In genomic region chr14:37276728-37277695, GRCm38 (mm10) we compare ENCODE assay signal across 8 mouse cellular contexts.
DNase-seq lines count a peak whose midpoint lies in the region; ATAC-seq and TF ChIP-seq lines count a peak whose summit lies in the region.

No protein-coding gene starts in this region.

- TF ChIP-seq CTCF in Patski (IDR thresholded peaks at IDR 0.05) = peak; percentile 44
- peak; percentile 88 for TF ChIP-seq CTCF in layer of hippocampus, adult 2 months (conservative IDR thresholded peaks at IDR 0.05)

- in situ Hi-C loops in Patski (cut with MboI; ENCODE audit: low pct_unique_long_range_greater_than_20kb) = no loop called here

- 59% methylated on average over 7 of the region's 7 CpGs for WGBS in kidney, embryonic 15.5 days

- POLR2A ChIA-PET in Patski (lab: Charles Lee) = no interaction called here

- peak; percentile 30 for DNase-seq in kidney, adult 9 months
- no peak for DNase-seq in Patski (ENCODE audit: low read depth, low spot score)
- peak; percentile 82 to 89 for DNase-seq in cerebellum, postnatal 10 days
- DNase-seq in layer of hippocampus, adult 2 months (ENCODE audit: low spot score in 2 of 2) = peak; percentile 37 to 65
- DNase-seq in retina, postnatal 7 days (ENCODE audit: low read depth, low spot score) = peak; percentile 14
- no peak for DNase-seq in gastrocnemius, postnatal 4 days (ENCODE audit: low spot score in 2 of 2)

- H3K27me3 ChIP-seq in kidney, embryonic 15.5 days = no peaks in the 10 kb centered on the region
- no peaks in the 10 kb centered on the region for H3K27me3 ChIP-seq in Patski

- CTCF ChIA-PET in Patski (lab: Charles Lee) = no interaction called here

- no peak overlapping the region for H3K4me3 ChIP-seq in kidney, embryonic 15.5 days (replicated peaks)
- no peak overlapping the region for H3K4me3 ChIP-seq in layer of hippocampus, adult 2 months

- H3K4me1 ChIP-seq in kidney, embryonic 15.5 days = no peaks in the 10 kb centered on the region

- no peak overlapping the region for H3K27ac ChIP-seq in kidney, embryonic 15.5 days
- H3K27ac ChIP-seq in layer of hippocampus, adult 2 months = no peak overlapping the region

- no peaks in the 10 kb centered on the region for H3K9me3 ChIP-seq in kidney, embryonic 15.5 days (replicated peaks)

- H3K4me2 ChIP-seq in kidney, embryonic 15.5 days = no peak overlapping the region

- ATAC-seq in kidney, embryonic 15.5 days (replicated peaks; ENCODE audit: low FRiP score) = no peak
- no peak for ATAC-seq in Patski
- no peak for ATAC-seq in CD4-positive, CD25-positive, alpha-beta regulatory T cell, adult 4 months

- no peaks in the 10 kb centered on the region for H3K36me3 ChIP-seq in kidney, embryonic 15.5 days

- no peak overlapping the region for H3K9ac ChIP-seq in kidney, embryonic 15.5 days

Comparison
In these comparisons a context has a peak if more than half of its experiments do, and no peak if none do; other contexts are left out.
1. DNase-seq: peak in kidney, adult 9 months (single experiment), cerebellum, postnatal 10 days (2 of 2), layer of hippocampus, adult 2 months (2 of 2) and retina, postnatal 7 days (single experiment); none in Patski (single experiment) and gastrocnemius, postnatal 4 days (0 of 2).